Mouse (Mus musculus) layer of hippocampus, postnatal 10 days (tissue): Measurements from ENCODE around the gene Gpi1. TPM values are rescaled to one million over a fixed set of nuclear protein-coding genes. Genes with fewer than 3 reads are reported as not detected.

Experiments
- DNase-seq, 2 experiments: peaks; one replicate each; pipeline ENCODE4 v3.0.0; 2021; ENCODE audit warnings: low spot score in 2 of 2
- long read RNA-seq: library from polyadenylated mRNA; stranded (forward); transcript quantifications from one replicate; pipeline ENCODE4 v2.0.0, GENCODE M21; 2023
- total RNA-seq, 2 experiments: library from RNA; stranded (reverse); gene quantifications; 2 replicates each; pipeline ENCODE4 v1.2.3; 2021

Gene Gpi1
- 100 to 1,000 TPM; 697 to 748 TPM for total RNA-seq
- long read RNA-seq, transcript Gpi1-201 (18 exons, 2,884 nt), result major isoform, 362 of 539 reads
- long read RNA-seq, transcript Gpi1-203 (9 exons, 3,195 nt), result minor isoform, 13 of 539 reads
- long read RNA-seq, partial matches to known transcripts, result 139 of 539 reads
- long read RNA-seq, other reads (novel, unspliced or antisense), result 24 of 539 reads

DNA sequence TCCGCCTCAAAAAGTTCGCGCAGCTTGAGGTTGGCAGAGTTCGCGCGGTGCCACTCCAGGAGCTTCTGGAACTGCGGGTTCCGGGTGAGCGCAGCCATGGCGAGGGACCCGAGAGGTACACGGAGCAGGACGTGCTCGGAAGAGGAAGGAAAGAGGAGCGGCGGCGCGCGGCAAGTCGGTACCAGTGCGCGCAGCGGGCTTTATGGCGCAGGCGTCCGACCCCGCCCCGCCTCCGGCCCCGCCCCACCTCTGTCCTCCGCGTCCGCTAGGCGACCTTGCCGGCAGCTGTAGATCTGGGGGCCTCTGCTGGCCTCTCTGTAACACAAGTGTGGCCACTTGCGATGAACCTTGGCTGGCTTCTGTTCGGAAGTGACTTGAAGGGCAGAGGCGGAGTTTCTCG, at the start of gene Gpi1:
Gene Gpi1, minus strand, starts transcription at position 221 of the 400 bp plus-strand sequence.
- DNase-seq, result peak; percentile 60 to 76

DNA sequence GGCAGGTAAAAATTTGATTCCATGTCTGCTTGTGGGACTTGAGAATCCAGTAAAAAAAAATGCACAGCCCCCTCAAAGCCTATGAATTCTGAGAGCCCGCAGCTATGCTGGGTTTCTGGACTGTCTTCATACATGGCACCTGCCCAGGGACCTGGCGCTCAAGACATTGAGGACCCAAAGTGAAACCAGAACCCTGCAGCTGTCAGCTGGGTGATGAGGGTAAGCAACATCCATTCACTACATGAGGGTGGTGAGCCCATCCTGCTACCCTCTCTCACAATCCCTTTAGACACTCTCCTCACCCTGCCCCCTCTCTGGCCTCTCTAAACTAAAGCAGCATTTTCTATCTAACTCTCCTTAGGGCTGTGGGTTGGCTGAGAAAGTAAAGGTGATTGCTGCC, 47.5 kb upstream of the Gpi1 start:
- DNase-seq, result no peak

DNA sequence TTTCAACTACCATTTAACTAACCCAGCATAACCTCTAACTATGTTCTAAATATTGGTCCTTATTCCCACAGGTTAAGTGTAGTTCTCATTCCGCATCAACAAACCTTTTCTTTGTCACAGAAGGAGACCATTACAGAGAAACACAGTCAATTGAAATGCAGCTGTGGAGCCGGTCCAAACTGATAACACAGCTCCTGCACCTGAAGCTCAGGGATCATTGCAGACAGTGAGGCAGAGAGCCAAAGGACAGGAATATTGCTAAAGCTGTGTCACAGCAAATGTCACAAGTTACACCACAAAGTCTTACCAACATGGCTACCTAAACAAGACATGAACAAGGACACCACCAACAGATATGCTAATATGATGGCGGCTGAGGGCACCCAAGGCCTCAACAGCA, 45.9 kb upstream of the Gpi1 start:
- DNase-seq, result no peak

DNA sequence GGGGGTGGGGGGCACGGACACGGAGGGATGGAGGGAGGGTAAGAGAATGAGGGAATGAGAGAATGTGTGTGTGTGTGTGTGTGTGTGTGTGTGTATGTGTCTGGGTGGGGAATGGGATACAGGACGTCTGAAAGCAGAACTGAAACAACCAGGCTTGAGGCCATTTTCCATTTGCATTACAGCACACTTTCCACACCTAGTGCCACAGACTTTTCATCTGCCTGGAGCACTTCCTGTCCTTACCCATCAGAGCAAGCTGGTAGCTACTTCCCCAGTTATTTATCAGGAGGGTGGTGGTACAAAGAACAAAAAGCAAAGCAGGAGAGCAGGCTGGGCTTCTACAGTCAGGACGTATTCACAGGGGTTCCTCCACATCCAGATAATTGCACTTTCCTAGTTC, 42.3 kb upstream of the Gpi1 start:
- no peak for DNase-seq

DNA sequence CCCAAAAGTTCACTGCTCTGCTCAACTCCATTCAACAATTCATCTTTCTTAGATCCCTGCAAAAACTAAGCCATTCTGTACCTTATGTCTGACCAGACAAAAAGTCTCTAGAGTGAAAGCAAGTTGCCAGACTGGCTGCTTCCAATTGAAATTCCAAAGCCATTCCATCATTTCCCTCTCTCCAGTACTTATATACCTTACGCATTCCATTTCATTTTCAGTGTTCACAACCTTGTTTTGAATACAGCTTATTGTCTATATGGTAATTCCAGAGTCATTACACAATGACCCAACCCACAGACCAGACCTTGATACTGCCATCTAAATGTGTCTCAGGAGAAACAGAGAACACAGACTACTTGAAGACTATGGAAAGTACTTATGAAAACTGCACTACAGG, 38.3 kb upstream of the Gpi1 start:
- no peak for DNase-seq

DNA sequence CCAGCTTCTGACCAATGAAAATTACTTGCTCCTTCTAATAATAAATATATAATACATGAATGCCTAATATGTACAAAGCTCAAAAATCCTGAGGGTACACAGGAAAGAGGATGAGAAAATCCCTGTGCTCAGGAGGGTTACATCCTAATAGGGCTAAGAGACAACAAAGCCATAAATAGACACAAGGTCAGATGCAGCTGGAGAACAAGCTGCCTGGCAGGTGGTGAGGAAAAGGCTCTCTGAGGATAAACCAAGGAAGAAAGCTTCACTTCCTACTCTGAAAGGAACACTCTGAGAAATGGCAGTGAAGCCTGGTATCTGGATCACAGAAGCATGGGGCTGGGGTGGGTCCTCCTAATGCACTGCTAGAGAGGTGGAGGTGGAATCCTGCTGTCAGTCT, 36.3 kb upstream of the Gpi1 start:
- DNase-seq, result no peak

DNA sequence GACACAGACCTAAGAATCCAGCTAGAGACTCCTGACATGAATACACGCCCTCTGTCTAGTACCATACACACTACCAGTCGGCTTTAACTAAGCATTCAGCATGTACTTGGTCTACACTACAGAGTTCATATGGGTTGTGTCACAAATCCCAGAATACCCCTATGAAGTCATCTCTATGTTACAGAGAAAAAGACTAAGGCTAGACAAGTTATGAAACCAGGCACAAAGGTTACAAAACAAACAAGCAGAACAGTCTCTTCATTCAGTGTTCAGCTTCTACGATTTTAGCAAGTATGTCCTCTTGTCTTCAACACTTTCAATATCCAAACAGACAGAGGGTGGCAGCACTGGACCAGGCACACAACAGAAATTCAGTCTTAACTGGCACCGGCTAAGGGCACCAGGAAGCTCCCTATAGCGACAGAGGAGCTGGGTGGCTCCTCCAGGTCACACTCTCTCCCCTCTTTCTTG, 35.8 kb upstream of the Gpi1 start:
- peak; percentile 59 to 73 for DNase-seq

DNA sequence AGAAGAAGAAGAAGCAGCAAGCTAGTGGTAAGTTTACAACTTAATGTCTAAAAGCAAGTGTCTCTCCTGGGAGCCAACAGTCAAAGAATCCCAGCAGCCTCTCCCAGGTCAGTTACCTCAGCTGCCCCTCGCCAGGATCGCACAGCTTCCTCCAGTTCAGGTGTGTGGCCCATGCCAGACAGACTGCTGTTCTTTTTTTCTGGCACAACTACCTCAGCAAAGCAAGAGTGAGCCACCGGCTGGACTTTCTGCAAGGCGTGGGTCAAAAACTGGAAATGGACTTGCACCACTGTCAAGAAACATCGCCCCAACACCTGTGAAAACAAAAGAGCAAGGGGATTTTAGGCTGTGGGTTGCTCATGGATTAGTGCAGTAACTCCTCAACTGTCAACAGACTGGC, 33.3 kb upstream of the Gpi1 start:
- DNase-seq, result no peak

DNA sequence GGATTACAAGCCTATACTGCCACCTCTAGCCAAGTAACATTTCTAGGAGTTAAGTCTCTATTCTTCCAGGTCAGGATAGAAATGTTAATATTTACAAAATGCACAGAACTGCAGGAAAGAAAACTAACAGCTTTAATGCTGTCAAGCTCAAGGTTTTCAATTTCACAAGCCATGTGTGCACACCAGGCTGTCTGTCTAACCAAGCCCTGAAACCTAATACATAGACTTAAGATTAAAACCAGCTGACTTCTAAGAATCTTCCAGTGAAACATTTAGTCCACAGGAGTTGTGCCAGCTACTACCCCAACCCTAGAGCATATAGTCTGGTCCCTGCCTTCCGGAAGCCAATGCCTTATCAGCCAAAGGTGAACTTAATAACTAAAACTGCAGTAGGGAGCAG, 28.3 kb upstream of the Gpi1 start:
- DNase-seq, result no peak

DNA sequence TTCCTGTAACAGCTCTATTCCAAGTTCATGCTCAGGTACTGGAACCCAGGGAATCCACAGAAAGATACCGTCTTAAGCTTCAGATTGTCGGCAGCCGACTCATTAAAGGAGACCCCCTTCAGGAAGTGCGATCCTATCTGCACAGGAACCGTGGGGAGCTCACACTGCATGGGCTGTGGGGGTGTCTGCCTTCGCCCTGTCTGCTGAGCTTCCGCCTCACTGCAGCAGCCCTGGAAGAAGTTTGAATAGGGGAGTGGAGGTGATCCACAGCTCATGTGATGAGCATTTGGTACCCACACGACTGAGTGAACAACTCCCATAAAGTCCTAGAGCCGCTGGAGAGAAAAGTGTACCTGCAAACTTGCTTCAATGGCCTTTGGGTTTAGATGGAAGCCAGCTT, 27.1 kb upstream of the Gpi1 start:
- no peak for DNase-seq

DNA sequence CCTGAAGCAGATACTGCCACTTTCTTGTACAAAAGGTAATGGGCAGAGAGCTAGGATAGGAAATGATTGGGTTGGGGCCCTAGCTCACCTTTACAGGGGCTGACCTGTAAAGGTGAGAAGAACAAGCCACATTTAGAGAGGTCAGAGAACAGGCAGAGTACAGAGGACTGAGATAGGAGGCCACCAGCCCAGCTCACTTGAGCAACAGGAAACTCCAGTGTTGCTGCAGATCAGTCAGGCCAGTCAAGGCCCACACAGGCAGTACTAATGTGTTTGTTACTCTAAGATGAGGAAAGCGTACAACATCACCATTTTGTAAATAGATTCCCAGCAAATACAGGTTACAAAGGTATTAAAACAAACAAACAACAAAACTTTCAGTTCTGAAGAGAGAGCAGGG, 25.8 kb upstream of the Gpi1 start:
- no peak for DNase-seq

DNA sequence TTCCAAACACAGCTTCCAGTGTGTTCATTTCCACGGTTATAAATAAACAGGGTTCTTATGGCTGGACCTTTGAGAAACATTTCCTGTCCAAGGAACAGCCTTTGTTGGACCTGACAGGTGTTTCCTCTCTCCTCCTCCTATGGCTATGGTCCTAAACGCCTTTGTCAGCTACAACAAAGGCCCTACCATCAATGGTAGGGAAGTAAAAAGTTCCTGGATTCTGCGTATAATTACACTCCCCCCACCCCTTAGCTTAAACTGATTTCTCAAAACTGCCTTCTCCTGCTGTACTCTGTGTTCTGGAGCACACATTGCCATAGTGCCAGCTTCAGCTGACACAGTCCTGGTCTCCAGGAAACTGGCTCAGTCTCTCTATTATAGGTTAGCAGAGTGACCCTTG, 25.0 kb upstream of the Gpi1 start:
- no peak for DNase-seq

DNA sequence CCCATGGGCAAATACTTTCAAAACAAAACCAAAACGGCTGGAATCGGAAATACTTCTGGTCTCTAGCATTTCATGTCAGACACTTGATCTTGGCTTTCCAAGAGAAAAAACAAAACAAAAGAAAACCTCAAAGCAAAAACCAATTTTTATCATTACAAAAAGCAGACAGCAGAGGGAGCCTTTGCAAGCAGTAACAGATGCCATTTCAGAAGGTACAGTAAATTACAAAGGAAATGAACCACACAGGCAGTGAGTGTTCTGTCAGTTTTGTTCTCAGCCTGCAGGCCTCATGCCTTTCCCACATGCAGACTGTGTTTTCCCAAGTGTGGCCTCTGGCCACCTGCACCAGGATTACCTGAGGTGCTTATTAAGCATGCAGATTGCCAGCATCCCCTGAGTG, 21.9 kb upstream of the Gpi1 start:
- no peak for DNase-seq

DNA sequence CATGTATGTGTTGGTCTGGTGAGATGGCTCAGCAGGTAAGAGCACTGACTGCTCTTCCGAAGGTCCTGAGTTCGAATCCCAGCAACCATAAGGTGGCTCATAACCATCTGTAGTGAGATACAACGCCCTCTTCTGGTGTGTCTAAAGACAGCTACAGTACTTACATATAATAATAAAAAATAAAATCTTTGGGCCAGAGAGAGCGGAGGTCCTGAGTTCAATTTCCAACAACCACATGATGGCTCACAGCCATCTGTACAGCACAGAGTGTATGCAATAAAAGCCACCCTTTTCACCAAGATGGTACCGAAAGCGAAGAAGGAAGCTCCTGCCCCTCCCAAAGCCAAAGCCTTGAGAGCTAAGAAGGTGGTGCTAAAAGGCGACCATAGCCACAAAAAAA, 20.6 kb upstream of the Gpi1 start, which contains the start of gene Gm6096:
Gene Gm6096, plus strand, starts transcription at position 301 of the 400 bp plus-strand sequence.
- no peak for DNase-seq

DNA sequence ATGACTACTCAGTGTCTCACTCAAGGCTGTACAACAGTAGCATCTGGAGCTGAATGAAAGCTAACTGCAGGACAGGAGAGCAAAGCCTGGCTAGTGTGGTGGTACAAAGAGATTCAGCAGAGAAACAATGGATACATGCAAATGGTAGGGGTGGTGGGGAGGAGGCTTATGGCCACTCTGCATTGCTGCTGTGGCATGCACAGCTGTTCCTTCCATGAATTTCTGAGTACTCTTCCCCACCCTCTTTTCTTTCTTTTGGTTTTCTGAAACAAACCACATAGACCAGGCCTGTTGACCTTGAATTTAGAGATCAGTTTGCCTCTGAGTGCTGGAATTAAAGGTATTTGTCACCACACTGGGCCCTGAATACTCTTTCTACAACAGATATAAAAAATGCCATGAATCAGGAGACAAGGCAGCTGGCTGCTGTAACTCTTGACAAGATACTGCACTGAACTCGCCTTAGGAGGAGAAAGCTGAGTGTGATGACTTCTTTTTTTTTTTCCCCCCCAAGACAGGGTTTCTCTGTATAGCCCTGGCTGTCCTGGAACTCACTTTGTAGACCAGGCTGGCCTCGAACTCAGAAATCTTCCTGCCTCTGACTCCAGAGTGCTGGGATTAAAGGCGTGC, 16.8 kb upstream of the Gpi1 start:
- DNase-seq, result no peak

DNA sequence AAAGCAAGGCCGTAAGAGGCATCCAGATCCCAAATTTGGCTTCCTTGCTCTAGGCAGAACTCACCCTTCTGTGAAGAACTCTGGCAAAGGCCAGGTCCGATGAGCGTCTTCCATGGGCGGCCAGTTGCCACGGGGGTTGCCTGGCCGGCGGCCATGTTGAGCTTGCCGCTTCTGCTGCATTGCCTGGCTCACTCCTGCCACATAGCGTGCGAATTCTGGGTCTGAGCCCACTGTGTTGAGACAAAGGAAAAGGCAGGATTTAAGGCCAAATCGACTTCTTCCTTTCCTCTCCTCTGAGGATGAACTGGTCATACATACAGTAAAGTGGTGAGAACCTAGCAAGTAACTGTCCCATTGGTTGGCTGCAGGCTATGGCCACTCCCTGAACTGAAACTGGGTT, 12.0 kb upstream of the Gpi1 start:
- DNase-seq, result peak; percentile 59 to 73

DNA sequence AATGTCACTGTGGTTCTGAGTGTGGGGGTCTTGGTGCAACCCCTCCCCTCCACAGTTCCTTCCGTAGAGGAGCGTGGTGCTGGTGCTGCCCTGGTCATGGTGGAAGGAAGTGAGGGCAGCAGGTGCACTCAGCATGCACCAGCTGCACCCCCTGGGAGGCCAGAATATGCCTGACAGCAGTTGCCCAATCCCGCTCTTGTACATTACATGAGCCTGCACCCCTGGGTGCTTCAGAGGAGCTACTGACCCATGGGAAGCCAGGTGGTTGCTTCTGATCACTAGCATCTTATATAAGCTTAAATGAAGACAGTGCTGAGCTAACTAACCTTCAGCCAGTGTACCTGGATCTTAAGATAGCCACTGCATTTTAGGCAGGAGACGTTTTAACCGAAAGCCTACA, 8.0 kb upstream of the Gpi1 start:
- DNase-seq, result no peak

DNA sequence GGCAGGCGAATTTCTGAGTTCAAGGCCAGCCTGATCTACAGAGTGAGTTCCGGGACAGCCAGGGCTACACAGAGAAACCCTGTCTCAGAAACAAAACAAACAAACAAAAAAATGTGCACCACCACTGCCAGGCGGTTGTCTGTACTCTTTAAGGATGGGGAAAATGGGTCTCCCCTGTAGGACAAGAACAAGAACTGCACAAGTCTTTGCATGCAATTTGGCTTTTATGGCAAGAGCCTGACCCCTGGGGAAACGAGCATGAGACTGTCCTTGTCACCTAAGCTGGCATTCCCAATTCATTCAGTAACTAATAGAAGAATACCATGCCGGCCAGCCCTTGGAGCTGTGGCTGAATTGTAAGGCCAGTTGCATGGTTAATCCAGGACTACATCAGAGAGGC, 5.5 kb upstream of the Gpi1 start:
- no peak for DNase-seq

DNA sequence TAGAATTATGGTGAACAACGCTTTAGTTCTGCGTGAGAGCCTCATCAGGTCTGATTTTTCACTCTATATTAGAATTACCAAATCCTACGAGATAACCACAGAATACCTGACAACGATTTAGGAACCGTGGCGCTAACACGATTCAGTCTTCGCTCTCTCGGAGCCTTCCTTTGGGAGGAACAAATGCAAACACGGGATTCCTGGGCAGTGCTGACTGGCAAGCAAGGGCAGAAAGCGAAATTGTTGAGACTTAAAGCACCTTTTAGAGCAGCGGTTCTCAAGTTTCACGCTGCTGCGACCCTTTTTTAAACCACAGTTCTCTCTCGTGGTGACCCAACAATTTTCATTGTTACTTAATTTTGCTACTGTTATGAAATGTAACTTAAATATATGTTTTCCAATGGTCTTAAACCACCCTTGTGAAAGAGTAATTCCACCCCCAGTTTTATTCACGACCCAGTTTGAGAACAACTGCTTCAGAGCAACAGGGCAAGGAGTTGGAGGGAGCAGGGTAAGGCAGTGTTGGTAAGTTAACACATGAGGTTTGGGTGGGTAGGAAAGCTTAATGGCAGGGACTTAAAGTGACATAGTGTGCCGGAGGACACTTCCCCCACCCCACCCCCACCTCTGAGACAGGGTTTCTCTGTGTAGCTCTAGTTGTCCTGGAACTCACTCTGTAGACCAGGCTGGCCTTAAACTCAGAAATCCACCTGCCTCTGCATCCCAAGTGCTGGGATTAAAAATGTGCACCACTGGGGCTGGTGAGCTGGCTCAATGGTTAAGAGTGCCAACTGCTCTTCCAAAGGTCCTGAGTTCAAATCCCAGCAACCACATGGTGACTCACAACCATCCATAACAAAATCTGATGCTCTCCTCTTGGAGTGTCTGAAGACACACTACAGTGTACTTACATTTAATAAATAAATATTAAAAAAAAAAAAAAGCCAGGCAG, 4.8 kb upstream of the Gpi1 start:
- no peak for DNase-seq

DNA sequence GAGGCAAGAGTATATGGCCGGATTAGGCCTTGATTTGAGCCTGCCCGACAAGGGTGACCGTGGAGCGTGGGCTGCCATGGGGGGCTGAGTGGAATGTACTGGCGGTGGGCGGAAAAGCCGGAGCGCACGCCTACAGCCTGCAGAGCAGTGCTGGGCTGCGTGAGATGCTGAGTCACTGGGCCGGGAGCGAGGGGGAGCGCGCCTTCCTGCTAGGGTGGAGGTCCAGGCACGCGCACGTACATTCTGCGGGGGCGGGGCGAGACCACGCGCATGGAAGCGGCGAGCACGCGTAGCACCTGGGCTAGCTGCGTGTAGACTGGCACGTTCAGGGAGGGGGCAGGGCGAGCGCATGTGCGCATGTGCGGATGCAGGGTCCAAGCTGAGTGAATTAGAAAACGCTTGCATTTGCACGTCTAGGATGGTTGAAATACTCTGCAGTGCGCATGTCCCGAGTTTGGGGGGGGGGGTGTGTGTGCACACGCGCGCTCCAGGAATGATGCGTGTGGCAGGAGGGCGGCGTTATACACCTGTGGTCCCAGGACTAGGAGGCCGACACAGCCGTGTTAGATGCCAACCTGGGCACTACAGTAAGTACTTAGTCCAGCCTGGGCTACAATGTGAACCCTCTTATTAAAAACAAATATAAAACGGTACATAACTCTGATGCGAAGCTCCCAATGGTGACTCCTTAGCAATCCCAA, 3.9 kb upstream of the Gpi1 start:
- DNase-seq, result peak; percentile 99 to 100
